Mouse (Mus musculus): ENCODE data around the gene Men1. TPM values are rescaled to one million over a fixed set of nuclear protein-coding genes. Genes with fewer than 3 reads are reported as not detected.
"Not testable (repeated sequence)": the region's sequence is repeated elsewhere in the genome, so short reads cannot be mapped to it uniquely, and the experiment has no call there.

The Men1 gene
- total RNA-seq (2022) = 10 to 100 TPM in 3 of 4 experiments, 1 to 10 TPM in 1; 10.0 to 16.0 (median 12.3) TPM

DNA sequence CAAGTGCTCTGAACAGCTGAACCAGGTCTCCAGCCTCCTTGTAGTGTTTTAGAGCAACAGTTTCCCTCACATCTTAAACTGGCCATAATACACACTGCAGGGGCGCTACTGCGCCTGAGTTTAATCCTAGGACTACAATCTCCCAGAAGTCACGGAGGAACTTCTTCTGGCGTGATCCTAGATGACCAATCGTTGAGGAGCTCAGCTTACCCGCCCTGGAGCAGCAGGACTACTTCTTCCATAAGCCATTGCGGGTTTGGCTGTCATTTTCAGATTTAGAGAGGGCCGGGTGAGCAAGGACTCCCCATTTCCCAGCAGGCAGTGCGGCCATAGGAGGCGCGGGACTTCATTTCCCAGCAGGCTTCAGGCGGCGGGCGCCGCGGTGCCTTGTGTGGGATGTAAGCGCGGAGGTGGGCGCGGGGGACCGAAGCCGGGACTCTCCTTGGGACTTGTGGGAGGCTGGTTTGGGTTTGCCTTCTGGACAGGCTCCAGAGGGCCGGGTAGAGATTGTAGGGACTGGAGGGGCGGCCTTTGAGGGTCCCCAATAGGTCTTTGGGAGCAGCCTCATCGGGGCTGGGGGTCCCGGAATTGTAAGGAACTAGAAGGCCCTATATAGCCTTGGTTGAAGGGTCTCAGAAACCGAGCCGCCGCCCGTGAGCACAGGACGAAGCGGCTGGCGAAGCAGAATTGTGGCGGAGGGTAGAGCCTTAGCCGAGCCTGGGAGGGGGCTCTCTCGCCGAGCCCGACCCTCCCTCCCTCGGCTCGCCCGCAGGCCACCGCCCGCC, at the start of gene Men1:
Gene Men1, plus strand, starts transcription at position 307 of the 785 bp plus-strand sequence.
- DNase-seq (ENCODE audit: low spot score) = peak; percentile 98

DNA sequence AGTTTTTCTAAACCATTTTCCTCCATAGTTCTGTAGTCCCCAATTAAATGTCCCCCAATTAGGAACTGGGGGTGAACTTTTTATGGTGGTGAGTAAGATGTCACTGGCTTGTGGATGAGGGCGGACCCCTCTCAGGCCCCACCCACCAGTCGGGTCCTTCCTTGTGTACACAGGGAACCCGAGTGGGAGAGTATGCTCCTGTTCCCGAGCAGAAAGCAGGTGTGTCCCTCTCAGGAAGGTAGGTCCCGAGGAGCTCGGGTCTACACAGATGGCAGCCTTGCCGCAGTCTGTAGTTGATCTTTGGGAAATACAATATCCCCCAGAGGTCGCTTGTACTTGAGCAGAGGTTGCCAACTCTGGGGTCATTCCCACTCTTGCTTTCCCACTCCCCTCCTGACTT, 49.6 kb upstream of the Men1 start:
- no peak for DNase-seq (ENCODE audit: low spot score)

DNA sequence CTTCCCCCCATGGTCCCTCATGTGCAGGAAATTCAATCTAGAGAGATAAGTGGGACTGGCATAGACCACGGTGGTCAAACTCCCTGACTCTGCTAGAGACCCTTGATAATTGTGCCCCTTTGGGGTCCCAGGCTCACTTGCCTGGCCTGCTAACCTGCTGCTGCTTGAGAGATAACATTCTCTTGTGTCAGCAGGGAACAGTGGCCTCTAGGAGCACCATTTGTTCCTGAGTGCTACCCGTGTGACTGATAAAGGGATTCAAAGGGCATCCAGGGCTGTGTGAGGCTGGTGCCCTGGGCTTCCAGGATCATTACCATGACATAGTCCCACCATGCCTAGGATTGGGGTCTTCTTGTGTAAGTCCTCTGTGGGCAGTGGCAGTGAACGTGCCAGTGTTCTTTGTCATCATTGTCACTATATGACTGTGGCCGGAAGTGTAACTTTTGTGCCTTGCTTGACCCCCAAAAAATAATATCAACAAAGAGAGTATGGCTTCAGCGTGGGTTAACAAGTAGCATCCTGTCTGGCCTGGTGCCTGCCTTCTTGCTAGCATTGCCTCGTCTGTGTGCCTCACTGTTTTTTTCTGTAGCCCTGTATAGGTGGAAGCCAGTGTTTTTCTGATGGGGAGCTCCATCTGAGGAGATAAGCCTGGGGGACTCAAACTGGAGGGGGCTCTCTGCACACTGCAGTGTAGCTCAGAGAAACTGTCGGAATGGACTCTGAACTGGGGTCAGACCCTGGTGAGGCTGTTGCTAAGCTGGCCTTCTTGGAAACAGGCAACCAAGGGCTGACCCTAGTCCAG, 48.9 kb upstream of the Men1 start:
- DNase-seq (ENCODE audit: low spot score) = no peak

DNA sequence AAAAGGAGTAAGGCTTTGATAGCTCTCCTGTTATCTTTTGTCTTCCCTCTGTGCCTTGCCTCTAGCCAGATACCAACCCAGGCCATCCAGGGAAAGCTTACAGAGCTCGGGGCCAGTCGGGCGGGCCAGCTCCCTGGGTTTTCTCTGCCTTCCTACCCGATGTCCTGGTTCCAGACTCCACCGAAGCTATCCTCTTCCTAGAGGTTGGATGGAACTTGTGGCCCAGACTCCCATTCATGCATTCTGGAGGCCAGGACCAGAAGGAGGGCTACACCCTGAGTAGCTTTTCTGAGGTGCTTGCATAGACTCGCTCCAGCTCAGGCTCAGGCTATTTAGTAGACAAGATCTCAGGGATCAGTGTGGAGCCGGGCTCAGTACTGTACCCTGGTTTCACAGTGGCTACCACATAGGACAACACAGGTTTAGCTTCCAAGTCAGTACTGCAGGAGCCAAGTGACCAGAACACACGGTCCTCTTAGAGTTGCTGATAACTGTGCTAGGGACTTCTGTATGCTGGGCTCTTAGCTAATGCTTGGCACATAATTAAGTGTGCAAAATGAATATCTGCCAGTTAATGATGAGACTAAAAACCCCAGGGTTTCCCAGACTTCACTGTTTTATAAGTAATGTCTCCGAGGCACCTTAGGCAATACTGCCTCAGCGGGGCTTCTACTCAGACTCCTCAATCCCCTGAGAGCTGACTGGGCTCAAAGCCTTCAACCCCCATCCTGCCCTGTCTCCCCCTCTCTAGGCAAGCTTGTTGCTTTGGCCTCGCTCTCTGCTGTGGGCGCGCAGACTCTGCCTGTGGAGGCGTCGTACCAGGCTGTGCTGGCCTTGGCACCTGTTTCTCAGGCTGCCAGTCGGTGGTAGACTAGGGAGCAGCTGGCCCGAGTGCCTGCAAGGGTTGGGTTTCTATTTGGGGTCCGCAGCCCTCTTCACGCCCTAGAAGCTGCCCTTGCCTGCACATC, 48.1 kb upstream of the Men1 start:
- DNase-seq (ENCODE audit: low spot score) = peak; percentile 77

DNA sequence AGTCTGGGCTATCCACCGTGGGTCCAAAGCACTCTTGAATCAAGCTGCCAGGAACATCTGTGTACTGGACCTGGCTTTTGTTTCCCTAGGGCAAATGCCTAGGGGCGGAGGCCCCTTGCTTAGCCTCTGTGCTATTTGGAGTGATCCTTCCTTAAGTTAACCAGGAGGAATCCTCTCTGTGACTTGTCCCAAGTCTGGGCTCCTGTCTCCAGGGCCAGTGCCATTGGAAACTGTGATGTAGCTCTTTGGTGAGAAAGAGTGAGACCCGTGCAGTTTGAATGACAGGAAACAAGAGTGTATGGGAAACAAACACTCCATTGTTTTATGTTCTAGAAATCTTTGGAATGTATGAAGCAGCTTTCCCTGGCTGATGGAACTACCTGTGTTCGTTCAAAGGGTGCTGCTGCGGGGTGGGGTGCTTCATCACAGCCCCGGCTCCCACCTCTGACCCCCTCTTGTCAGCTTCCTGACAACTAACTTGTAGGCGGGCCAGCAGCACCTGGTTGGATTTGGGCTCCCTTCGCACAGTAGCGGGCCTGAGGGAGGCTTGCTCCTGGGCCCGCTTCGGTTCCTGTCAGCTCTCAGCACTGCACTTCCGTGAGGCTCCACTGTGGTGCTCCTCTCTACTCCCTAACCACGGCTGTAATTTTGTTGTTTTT, 46.4 kb upstream of the Men1 start:
- peak; percentile 66 for DNase-seq (ENCODE audit: low spot score)

DNA sequence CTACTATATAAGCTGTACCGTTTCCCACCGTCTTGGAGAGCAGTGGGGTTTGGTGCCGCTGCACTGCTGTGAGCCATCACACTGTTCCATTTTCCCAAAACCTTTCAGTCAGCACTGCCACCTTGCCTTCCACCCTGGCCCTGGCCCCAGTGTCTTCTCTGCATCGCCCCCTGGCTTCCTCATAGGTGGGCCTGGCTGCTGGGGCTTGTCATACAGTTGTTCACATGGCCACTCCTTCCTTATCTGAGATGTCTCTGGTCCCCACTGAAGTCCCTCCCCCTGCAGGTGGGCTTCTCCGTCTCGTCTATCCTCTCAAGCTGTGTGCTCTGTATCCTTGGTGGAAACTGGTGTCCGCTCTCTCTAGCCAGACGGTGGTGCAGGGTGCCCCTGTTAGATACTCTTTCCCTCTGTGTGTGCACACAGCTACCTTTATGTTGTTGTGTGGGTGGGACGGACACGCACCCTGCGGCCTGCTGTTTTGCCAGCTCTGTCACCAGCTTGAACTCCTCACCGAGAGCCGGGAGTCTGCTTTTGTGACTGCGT, 45.0 kb upstream of the Men1 start:
- no peak for DNase-seq (ENCODE audit: low spot score)

DNA sequence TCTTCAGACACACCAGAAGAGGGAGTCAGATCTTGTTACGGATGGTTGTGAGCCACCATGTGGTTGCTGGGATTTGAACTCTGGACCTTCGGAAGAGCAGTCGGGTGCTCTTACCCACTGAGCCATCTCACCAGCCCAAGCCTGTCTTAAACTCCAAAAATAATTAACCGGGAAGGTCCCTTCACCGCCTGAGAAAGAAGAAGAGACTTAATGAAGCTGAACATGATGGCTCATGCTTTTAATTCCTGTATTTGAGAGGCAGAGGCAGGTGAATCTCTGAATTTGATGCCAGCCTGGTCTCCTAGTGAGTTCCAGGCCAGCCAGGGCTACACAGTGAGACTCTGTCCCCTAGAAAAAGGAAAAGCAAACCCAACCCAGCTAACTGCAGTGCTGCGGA, 44.1 kb upstream of the Men1 start:
- DNase-seq (ENCODE audit: low spot score) = not testable (repeated sequence)

DNA sequence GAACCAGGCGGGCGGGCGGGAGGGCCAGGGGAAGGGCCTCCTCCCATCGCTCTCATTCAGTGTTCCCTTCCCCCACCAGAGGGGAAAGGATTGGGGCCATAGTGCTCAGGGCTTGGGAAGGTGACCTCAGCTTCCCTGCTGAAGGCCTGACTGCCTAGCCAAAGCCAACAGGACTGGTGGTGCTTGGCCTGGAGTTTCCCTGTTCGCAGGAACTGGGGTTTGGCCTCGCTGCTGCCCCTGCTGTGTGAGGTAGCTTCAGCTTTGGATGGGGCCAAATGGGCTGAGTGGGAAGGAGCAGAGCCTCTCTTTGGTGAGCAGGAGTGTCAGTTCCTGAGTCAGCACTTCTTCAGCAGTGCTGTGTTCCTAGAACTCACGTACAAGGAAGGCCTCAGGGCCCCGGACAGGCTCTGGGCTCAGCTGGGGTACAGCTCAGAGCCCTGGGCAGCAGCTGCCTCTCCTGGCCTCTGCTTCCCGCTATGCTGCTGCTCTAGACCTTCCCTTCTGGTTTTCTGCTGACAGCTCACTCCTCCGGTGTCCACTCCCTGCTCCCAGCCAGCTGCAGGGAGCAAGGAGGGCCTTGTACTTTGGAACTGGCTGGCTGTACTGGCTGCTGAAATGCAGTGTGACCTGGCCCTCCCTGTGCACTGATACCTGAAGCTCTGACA, 43.5 kb upstream of the Men1 start:
- DNase-seq (ENCODE audit: low spot score) = peak; percentile 68

DNA sequence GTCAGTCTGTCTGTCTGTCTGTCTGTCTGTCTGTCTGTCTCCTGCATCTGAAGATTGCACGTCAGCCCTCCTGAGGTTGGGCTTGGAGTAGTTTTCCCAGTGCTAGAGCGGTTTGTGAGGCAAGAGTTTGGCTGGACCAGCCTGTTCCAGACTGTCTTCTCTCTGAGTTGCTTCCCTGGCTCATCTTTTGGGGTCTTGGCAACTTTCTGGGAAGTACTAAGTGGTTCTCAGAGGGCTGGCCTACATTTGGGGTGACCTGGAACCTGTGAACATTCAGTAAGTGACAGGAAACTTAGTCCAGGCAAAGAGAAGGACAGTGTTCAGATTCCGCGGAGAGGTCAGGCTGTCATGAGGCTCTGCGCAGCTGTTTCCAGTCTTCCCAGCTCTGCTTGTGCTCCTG, 42.5 kb upstream of the Men1 start:
- DNase-seq (ENCODE audit: low spot score) = no peak

DNA sequence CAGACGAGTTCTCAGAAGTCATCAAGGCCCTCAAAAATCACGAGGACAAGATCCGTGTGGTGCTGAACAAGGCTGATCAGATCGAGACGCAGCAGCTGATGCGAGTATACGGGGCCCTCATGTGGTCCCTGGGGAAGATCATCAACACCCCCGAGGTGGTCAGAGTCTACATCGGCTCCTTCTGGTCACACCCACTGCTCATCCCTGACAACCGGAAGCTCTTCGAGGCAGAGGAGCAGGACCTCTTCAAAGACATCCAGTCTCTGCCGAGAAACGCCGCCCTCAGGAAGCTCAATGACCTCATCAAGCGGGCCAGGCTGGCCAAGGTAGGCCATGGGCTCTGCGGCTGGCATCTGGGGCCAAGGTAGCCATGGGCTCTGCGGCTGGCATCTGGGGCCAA, 40.5 kb upstream of the Men1 start:
- no peak for DNase-seq (ENCODE audit: low spot score)

DNA sequence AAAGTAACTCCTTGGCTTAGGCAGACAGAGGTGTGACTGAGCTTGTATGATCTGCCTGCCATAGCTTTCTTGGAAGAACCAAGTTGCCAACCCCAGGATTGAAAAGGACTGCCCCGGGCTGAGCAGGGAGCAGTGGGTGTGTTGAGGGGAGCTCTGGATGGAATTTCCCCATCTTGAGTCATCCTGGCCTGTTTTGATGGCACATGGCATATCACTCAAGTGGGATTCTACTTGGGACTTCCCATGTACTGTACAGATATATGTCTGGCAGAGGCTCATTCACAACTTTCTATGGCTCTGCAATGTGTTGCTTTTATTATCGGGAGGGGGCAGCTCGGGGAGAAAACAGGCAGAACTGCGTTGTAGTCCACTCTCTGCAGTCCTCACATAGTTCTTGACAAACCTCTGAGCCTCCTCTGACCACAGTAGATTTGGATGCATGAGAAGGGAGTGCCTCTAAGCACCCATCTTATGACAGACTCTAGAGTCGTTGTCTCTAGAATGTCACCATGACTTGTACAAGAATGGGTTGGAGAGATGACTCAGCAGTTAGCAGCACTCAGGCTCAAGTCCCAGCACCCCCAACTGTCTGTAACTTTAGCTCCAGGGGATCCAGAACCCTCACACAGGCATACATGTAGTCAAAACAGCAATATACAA, 38.1 kb upstream of the Men1 start:
- no peak for DNase-seq (ENCODE audit: low spot score)

DNA sequence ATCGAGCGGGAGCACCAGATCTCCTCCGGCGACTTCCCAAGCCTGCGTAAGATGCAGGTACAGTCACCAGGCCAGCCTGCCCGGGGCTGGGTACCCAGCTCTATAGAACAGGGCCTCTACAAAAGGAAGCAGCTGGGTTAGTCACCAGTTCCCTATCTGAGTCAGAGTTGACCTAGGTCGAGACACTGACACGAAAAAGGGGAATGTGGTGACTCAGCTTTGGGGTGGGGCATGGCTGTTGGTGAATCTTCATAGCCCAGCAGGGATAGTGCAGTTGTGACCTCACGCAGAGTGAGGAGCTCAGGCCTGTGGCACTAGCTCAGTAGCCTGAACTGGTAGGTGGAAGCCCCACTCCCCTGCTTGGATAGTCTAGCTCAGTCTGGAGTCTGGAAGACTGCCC, 37.1 kb upstream of the Men1 start:
- peak; percentile 74 for DNase-seq (ENCODE audit: low spot score)

DNA sequence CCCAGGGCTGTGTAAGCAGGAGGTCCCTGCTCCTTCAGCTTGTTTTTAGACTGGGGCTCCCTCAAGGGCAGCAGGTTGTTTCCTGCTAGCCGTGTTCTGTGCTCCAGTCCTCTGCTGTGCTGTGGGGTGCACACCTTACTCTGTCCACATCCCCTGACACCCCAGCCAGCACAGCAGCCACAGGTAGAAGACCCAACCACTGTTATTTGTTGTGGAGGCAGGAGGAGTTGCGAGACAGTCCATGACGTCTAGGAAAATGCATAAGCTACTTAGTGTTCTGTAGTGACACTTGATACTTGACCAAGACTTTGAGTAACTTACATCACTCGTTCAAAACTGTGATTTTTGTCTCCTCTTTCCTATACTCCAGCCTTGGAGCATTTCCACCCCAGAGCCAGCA, 35.8 kb upstream of the Men1 start:
- DNase-seq (ENCODE audit: low spot score) = no peak

DNA sequence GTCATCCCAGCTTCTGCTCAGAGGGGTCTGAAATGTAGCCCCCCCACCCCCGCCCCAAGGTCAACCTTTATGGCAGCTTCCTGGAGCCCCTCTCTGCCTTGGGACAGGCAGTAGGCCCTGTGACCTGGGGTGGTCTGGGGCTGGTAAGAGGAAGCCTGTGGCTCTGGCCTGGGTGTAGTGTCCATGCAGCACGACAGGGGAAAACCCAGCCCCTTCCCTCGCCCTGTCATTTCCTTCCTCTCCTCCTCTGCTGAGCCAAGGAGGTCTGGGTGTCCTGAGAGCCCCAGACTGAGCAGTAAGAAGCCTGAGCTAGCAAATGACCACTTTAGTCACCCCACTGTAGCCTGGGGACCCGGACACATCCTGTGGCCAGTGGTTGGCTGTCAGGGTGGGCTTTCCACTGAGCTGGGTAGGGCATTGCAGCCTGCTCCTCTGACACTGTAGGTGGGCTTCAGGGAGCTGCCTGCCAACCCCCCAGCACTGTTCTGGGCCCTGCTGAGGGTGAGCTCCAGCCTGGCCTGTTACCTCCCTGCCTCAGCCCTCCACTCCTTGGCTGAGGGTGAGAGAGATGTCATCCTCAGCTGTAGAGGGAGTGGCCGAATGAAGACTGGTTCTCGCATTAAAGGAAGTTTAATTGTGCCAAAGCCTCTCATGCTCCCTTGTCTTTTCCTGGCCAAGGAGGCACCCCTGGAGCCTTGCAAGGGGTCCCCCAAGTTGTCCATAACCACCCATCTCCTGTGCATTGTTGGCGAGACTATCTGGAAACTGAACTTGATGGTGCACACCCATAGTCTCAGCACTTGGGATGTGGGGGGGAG, 35.1 kb upstream of the Men1 start:
- no peak for DNase-seq (ENCODE audit: low spot score)

DNA sequence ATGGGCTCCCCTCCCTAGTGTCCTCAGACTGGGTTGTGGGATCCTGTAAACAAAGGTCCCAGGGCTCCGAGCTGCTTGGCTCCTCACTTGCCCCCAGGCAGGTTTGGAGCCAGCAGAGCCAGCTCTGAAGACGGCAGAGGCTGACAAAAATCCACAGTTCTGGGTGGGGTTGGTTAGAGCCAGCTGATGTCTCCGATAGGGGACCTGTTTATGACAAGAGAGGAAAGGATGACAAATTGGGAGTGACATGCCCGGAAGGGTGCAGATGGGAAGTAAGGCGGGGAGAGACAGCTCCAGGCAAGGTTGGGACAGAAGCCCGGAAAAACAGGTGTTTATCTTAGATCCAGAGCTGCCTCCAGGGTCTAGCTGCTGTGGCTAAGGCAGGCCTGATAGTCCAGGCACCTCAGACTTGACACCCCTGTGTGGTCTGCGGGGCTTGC, 34.4 kb upstream of the Men1 start:
- peak; percentile 80 for DNase-seq (ENCODE audit: low spot score)

DNA sequence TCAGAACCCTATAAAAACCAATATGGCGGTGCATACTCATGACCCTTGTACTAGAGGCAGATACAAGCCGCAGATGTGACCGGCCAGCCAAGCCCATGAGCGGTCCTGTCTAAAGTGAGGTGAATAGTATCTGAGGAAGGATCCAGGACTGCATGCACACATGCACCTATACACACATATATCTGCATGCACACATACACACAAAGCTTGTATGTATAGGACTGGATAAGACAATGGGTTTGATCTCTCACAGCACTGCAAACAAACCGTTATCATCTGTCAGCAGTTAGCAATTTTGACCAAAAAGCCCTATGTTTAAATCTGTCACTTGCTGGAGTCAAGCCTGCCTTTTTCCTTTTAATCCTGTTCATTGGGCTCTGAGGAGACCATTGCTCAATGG, 32.7 kb upstream of the Men1 start:
- no peak for DNase-seq (ENCODE audit: low spot score)

DNA sequence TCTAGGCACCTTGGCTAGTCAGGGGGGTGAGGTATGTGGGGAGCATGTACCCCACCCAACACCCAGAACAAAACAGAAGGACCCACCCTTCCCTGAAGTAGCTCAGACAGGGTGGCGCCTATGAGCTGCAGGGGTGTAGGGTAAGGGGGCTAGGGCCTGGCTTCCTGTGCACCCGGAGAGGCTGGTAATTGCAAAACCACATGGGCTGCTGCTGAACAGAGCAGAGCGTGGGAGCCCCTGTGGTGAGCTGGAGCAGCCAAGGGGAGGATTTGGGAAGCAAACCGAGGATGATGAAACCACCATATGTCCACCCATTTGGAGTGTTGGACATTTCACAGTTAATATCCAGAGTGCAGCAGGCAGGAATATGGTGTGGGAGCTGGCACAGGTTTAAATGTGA, 32.3 kb upstream of the Men1 start:
- DNase-seq (ENCODE audit: low spot score) = peak; percentile 84

DNA sequence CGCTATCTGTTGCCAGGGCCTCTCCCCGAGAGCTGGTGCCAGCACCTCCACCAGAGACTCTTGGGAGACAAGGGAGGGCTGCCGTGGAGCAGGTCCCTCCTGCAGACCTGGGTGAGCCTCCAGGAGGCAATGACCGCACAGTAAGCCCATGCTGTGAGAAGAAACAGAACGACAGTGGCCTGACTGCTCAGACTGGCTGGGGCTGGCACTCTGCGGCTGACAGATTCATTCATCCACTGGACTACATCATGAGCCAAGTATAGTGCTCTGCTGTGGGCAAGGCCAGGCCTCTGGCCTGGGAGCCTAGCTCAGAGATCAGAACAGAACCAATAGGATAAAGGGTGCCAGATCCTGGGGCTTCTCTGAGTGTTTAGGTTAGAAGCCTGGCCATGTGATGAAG, 30.9 kb upstream of the Men1 start:
- no peak for DNase-seq (ENCODE audit: low spot score)

Measured in heart, adult 8-10 months (tissue).